Mouse (Mus musculus) lung, embryonic 16.5 days (tissue): ENCODE results near the gene Znfx1. TPM values are rescaled to one million over a fixed set of nuclear protein-coding genes. Genes with fewer than 3 reads are reported as not detected.

Experiments used
- ATAC-seq: fragments of 200-750 bp; cut with Nextera tagmentation; 2 replicates; pipeline ENCODE4 v1.8.0; 2017; ENCODE audit warnings: low read depth, mild to moderate bottlenecking, moderate library complexity
- H3K27ac ChIP-seq: fragments of 300-500 bp; sonication (generic); 2 replicates; pipeline ENCODE4 v1.5.1; 2014; ENCODE audit warnings: mild to moderate bottlenecking, control low read depth, low read length
- H3K27me3 ChIP-seq: fragments of 300-500 bp; sonication (generic); 2 replicates; pipeline ENCODE4 v1.6.1; 2014; ENCODE audit warnings: low read depth, low read length, mixed read lengths; ENCODE audit not compliant: control insufficient read depth, insufficient read depth
- H3K36me3 ChIP-seq: fragments of 300-500 bp; sonication (generic); 2 replicates; pipeline ENCODE4 v1.6.1; 2014; ENCODE audit warnings: low read length; ENCODE audit not compliant: control insufficient read depth, insufficient read depth
- H3K4me1 ChIP-seq: fragments of 300-500 bp; sonication (generic); replicated peaks from 2 replicates; pipeline ENCODE4 v1.6.1; 2014; ENCODE audit warnings: low read length, mixed read lengths; ENCODE audit not compliant: control insufficient read depth, insufficient read depth
- H3K4me2 ChIP-seq: fragments of 300-500 bp; sonication (generic); 2 replicates; pipeline ENCODE4 v1.6.1; 2014; ENCODE audit warnings: low read depth, low read length, control low read depth
- H3K4me3 ChIP-seq: fragments of 300-500 bp; sonication (generic); 2 replicates; pipeline ENCODE4 v1.5.1; 2014; ENCODE audit warnings: mild to moderate bottlenecking, low read length, control low read depth
- H3K9ac ChIP-seq: fragments of 300-500 bp; sonication (generic); 2 replicates; pipeline ENCODE4 v1.6.1; 2014; ENCODE audit warnings: low read length, control low read depth
- H3K9me3 ChIP-seq: fragments of 300-500 bp; sonication (generic); 2 replicates; pipeline ENCODE4 v1.6.1; 2016; ENCODE audit warnings: low read length; ENCODE audit not compliant: control insufficient read depth
- WGBS: fragments of 180-500 bp; shearing (Covaris S2); extraction: QIAGEN DNeasy Blood & Tissue Kit; methylation state at CpG from one replicate; pipeline ENCODE4 v1.1.7; 2014; 5-methylcytosine and 5-hydroxymethylcytosine counted together
- polyA plus RNA-seq: library from polyadenylated mRNA; unstranded; fragments of >200 nt; fragmentation: Nextera tagmentation; extraction: Ambion mirVana; gene quantifications from 2 replicates; pipeline ENCODE4 v1.2.1, GENCODE M21; 2015

The Znfx1 gene
- polyA plus RNA-seq, 1 experiment from 2014 or later: 8.9 TPM

DNA sequence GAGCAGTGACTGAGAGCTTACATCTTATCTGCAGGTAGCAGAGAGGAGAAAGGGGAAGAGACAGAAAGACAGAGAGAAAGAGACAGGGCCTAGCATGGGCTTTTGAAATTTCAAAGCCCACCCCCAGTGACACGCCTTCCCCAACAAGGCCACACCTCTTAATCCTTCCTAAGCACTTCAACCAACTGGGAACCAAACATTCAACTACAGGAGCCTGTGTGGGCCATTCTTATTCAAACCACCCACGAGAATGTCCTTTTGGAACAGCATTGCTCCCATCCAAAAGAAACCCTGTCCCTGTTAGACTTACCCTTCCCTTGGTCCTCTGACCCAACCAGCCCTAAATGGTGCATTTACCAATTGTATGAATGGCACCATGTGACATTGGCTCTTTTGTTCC, 13.9 kb upstream of the Znfx1 start:
- Histone ChIP-seq H3K27me3 (no peaks in the 10 kb centered on the region), H3K4me1 (peaks cover 15% of the 10 kb centered on the region), H3K9ac (no peak overlapping the region), H3K4me2 (no peak overlapping the region), H3K36me3 (no peaks in the 10 kb centered on the region), H3K4me3 (no peak overlapping the region), H3K9me3 (no peaks in the 10 kb centered on the region), H3K27ac (no peak overlapping the region)
- 78% methylated on average over 2 of the region's 2 CpGs for WGBS
- no peak for ATAC-seq

DNA sequence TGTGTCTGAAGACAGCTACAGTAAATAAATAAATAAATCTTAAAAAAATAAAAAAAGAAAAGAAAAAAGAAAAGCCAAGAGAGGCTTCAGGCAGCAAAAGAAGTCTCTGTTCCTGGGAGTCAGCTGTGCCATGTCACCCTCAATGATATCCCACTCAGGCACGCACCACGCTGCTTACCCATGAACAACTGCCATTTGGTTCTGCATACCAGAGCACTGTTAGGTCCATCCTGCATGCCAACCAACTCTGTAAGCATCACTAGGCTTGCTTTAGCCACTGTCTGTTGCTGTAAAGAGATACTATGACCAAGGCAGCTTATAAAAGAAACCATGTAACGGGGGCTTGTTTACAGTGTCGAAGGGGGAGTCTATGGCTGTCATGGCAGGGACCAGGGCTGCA, 13.5 kb upstream of the Znfx1 start:
- no peak for ATAC-seq
- H3K4me2 ChIP-seq: no peak overlapping the region
- no peak overlapping the region for H3K4me3 ChIP-seq
- WGBS: 89% methylated on average over 4 of the region's 4 CpGs
- H3K27me3 ChIP-seq: no peaks in the 10 kb centered on the region
- H3K9me3 ChIP-seq: no peaks in the 10 kb centered on the region
- no peaks in the 10 kb centered on the region for H3K36me3 ChIP-seq
- no peak overlapping the region for H3K27ac ChIP-seq
- H3K4me1 ChIP-seq: peaks cover 13% of the 10 kb centered on the region
- H3K9ac ChIP-seq: no peak overlapping the region

DNA sequence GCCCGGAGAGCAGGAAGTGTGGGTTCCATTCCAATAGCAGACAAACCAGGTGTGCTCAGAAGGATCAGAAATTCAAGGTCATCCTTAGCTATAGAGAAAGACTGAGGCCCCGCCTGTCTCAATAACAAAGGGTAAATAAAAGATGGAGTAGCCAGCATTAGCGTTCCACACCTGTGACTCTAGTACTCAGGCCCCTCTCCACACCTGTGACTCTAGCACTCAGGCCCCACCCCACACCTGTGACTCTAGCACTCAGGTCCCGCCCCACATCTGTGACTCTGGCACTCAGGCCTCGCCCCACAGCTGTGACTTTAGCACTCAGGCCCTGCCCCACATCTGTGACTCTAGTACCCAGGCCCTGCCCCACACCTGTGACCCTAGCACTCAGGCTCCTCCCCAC, 11.8 kb upstream of the Znfx1 start:
- peaks cover 13% of the 10 kb centered on the region for H3K4me1 ChIP-seq
- H3K27me3 ChIP-seq: no peaks in the 10 kb centered on the region
- no peak overlapping the region for H3K9ac ChIP-seq
- no peak overlapping the region for H3K4me2 ChIP-seq
- H3K27ac ChIP-seq: no peak overlapping the region
- no peak for ATAC-seq
- WGBS: 80% methylated on average over 5 of the region's 5 CpGs
- H3K36me3 ChIP-seq: no peaks in the 10 kb centered on the region
- H3K4me3 ChIP-seq: no peak overlapping the region
- H3K9me3 ChIP-seq: no peaks in the 10 kb centered on the region

DNA sequence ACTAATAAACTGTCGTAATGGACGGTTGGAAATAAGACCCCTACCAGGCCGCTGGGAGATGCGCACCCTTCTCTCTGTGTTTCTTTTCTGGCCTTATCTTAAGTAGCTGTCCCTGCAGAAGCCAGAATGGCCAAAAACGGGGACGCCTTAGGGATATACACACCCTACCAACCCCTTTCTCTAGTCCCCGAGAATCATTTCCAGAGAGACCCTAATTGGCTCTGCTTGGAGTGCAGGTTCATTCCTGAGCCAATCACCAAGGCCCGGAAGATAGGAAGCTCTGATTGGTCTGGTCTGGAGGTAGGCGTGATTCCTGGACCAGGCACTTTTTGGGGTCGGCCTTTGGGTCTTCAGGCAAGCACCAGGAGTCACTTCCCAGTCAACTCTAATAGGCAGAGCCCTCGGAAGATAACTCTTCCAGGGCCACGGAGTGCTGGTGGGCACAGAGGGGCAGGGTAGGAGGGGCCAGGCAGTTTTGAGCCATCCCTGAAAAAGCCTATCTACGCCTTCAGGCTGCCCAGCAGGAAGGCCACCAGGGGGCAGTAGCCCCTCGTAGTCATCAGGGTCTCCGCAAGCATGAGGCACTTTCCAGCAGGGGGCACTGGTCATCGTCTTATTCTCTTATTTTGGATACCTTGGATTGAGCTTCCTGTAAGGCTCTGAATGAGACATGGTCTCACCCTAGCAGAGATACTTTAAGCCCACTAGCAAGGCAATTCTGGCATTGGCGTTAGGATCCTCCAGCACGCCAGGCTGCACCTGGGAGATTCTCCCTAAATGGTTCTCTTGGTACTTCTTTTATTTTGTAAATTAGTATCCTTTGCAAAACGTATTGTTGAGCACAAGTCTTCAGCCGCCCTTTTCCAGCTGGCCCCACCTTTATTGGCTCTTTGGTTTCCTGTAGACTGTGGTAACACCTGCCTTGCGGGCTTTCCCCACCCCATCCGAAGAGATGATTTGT, 9.1 kb upstream of the Znfx1 start:
- Histone ChIP-seq H3K36me3 (no peaks in the 10 kb centered on the region), H3K27me3 (no peaks in the 10 kb centered on the region), H3K4me1 (peaks cover 6% of the 10 kb centered on the region), H3K9me3 (no peaks in the 10 kb centered on the region), H3K9ac (peak overlapping the region; percentile 66), H3K4me2 (peak overlapping the region; percentile 74), H3K4me3 (peak overlapping the region; percentile 54), H3K27ac (no peak overlapping the region)
- ATAC-seq: peak; percentile 96
- WGBS: 8% methylated on average over 22 of the region's 22 CpGs

DNA sequence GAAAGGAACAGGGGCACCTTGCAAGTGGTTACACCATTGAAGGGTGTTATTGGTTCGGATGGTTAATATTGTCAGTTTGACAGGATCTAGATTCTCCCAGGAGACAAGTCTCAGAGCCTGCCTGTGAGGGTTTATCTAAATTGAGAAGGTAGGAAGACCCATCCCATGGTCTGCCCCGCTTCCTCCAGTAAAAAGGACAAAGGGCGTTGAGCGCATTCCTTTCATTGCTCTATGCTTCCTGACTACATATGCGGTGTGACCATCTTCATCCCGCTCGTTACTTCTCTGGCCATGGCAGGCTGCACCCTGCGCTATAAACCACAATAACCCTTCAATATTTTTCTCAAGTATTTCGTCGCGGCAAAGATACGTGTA, 8.4 kb upstream of the Znfx1 start:
- peak overlapping the region; percentile 66 for H3K9ac ChIP-seq
- H3K4me2 ChIP-seq: peak overlapping the region; percentile 74
- H3K4me1 ChIP-seq: peaks cover 6% of the 10 kb centered on the region
- 15% methylated on average over 12 of the region's 12 CpGs for WGBS
- no peaks in the 10 kb centered on the region for H3K27me3 ChIP-seq
- ATAC-seq: no peak
- peak overlapping the region; percentile 54 for H3K4me3 ChIP-seq
- no peaks in the 10 kb centered on the region for H3K9me3 ChIP-seq
- H3K27ac ChIP-seq: no peak overlapping the region
- H3K36me3 ChIP-seq: no peaks in the 10 kb centered on the region

DNA sequence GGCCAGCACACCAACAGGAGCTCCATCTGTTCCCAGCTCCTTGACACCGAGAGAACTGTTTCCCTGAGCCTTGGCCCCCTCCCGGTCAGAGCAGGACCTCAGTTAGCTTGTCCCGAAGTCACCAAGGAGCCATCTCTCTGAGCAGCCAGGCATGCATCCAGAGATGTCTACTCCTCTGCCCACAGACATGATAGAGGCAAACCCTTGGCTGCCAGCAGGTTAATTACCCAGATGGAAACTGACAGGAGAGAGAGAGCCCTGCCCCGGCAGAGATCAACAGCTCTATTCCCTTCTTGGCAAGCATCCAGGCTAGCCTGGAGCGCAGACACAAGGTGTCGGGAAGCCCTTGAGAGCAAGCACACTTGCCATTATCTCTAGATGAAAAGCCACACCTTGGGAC, 7.5 kb upstream of the Znfx1 start:
- Histone ChIP-seq H3K4me1 (peaks cover 7% of the 10 kb centered on the region), H3K4me2 (no peak overlapping the region), H3K36me3 (peaks cover 9% of the 10 kb centered on the region), H3K9me3 (no peaks in the 10 kb centered on the region), H3K4me3 (no peak overlapping the region), H3K27ac (no peak overlapping the region), H3K27me3 (no peaks in the 10 kb centered on the region), H3K9ac (no peak overlapping the region)
- WGBS: 40% methylated on average over 6 of the region's 6 CpGs
- ATAC-seq: no peak

DNA sequence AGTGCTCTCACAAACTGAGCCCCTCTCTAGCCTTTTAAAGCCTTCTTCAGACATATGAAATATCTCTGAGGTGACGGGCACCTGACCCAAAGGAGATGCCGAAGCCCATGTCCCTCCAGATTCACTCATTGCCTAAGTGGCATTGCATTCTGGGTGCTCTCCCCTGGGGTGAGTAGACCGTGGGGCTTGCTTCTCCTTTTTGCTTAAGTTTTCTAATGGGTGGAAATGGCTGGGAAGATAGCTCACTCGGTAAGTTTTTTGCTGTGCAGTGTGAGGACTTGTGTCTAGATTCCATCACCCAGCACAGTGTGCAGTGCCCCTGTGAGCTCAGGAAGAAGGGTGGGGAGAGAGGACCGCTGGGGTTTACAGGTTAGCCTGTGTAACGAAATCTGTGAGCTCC, 4.8 kb upstream of the Znfx1 start:
- WGBS: 26% methylated on average over 6 of the region's 6 CpGs
- H3K9ac ChIP-seq: no peak overlapping the region
- H3K36me3 ChIP-seq: peaks cover 16% of the 10 kb centered on the region
- H3K4me3 ChIP-seq: no peak overlapping the region
- no peaks in the 10 kb centered on the region for H3K27me3 ChIP-seq
- no peaks in the 10 kb centered on the region for H3K9me3 ChIP-seq
- H3K4me2 ChIP-seq: no peak overlapping the region
- ATAC-seq: no peak
- no peak overlapping the region for H3K27ac ChIP-seq
- H3K4me1 ChIP-seq: peaks cover 14% of the 10 kb centered on the region

DNA sequence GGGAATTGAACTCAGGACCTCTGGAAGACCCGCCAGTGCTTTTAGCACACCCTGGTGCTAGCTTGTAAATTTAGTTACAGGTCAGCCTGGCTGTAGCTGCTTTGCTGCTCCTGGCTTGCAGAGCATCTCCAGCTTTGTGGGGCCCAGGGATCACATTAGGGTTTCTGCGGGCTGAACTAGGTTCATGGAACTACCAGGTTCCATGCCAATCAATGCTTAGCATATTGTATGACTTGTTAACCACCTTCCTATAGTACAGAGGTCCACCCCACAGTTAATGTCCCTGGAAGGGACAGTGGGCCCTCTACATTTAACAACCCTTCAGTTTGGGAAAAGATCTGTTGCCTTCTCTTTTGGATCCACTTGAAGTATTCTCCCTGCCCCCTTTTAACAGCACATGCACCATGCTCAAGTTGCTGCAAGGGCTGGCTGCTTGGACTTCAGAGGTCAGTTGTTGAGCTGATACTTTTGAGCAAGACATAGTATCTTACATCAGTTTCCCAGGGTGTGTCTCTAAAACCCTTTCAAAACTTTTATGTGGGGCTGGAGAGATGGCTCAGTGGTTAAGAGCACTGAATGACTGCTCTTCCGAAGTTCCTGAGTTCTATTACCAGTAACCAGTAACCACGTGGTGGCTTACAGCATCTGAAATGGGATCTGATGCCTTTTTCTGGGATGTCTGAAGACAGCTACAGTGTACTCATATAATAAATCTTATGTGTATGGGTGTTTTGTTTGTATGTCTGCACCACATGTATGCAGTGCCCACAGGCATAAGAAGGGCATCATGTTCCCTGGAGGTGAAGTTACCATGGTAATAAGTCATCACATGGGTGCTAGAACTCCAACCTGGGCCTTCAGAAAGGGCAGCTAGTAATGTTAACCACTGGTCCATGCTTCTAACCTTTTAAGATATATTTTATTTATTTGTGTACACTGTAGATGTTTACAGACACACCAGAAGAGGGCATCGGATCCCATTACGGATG, 4.0 kb upstream of the Znfx1 start:
- 21% methylated on average over 6 of the region's 6 CpGs for WGBS
- Histone ChIP-seq H3K9ac (no peak overlapping the region), H3K27me3 (no peaks in the 10 kb centered on the region), H3K4me2 (no peak overlapping the region), H3K9me3 (no peaks in the 10 kb centered on the region), H3K27ac (no peak overlapping the region), H3K36me3 (peaks cover 16% of the 10 kb centered on the region), H3K4me3 (no peak overlapping the region), H3K4me1 (peaks cover 15% of the 10 kb centered on the region)
- no peak for ATAC-seq

DNA sequence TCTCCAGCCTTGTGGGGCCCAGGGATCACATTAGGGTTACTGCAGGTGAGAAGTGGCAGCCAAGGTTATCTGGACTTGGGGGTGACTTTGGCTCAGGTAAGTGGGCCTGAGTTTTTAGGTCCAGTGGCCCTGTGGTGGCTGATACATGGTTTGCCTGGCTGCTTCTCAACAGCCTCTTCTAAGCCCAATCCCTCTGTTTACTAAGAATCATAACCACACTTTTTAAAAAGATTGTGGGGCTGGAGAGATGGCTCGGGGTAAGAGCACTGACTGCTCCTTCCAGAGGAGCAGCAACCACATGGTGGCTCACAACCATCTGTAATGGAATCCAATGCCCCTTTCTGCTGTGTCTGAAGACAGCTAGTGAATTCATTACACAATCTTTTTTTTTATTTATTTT, 3.2 kb upstream of the Znfx1 start:
- H3K4me2 ChIP-seq: no peak overlapping the region

More for the DNA sequence above, 3.2 kb upstream of the Znfx1 start:
- WGBS: 47% methylated on average over 1 of the region's 1 CpGs
- no peak for ATAC-seq
- Histone ChIP-seq H3K4me3 (no peak overlapping the region), H3K36me3 (peaks cover 16% of the 10 kb centered on the region), H3K27ac (no peak overlapping the region), H3K27me3 (no peaks in the 10 kb centered on the region), H3K4me1 (peaks cover 18% of the 10 kb centered on the region), H3K9ac (no peak overlapping the region), H3K9me3 (no peaks in the 10 kb centered on the region)
